Mouse (Mus musculus) 416B (cell line): ENCODE data around the gene Gpc6.

Experiments
- DNase-seq: peaks from one replicate; pipeline ENCODE4 v3.0.0; 2011; ENCODE audit warnings: low read depth

Gpc6 gene

GRCm38 (mm10) chr14:117800399-117800798, 875.3 kb downstream of the Gpc6 start:
- DNase-seq = no peak

GRCm38 (mm10) chr14:117807846-117808245, 882.7 kb downstream of the Gpc6 start:
- no peak for DNase-seq

- no peak for DNase-seq
Observed at GRCm38 (mm10) chr14:117808326-117808725, 883.2 kb downstream of the Gpc6 start.

GRCm38 (mm10) chr14:117810321-117811270, 885.5 kb downstream of the Gpc6 start:
- no peak for DNase-seq

GRCm38 (mm10) chr14:117813473-117813872, 888.4 kb downstream of the Gpc6 start:
- DNase-seq = no peak

GRCm38 (mm10) chr14:117816008-117816407, 890.9 kb downstream of the Gpc6 start:
- DNase-seq = no peak

- no peak for DNase-seq
Observed at GRCm38 (mm10) chr14:117816706-117817105, 891.6 kb downstream of the Gpc6 start.

- no peak for DNase-seq
Observed at GRCm38 (mm10) chr14:117817196-117817595, 892.1 kb downstream of the Gpc6 start.

- no peak for DNase-seq
Observed at GRCm38 (mm10) chr14:117824491-117824890, 899.4 kb downstream of the Gpc6 start.

GRCm38 (mm10) chr14:117826294-117827046, 901.4 kb downstream of the Gpc6 start:
- no peak for DNase-seq

- DNase-seq = no peak
Observed at GRCm38 (mm10) chr14:117831267-117831666, 906.2 kb downstream of the Gpc6 start.

- no peak for DNase-seq
Observed at GRCm38 (mm10) chr14:117831731-117832130, 906.6 kb downstream of the Gpc6 start.

- DNase-seq = no peak
Observed at GRCm38 (mm10) chr14:117835506-117835905, 910.4 kb downstream of the Gpc6 start.

GRCm38 (mm10) chr14:117837021-117837420, 911.9 kb downstream of the Gpc6 start:
- DNase-seq = no peak

- no peak for DNase-seq
Observed at GRCm38 (mm10) chr14:117837715-117838114, 912.6 kb downstream of the Gpc6 start.

GRCm38 (mm10) chr14:117841211-117841610, 916.1 kb downstream of the Gpc6 start:
- DNase-seq = no peak

GRCm38 (mm10) chr14:117841797-117842553, 916.9 kb downstream of the Gpc6 start:
- DNase-seq = no peak

GRCm38 (mm10) chr14:117849591-117850505, 924.7 kb downstream of the Gpc6 start:
- DNase-seq = no peak

- no peak for DNase-seq
Observed at GRCm38 (mm10) chr14:117852266-117852665, 927.2 kb downstream of the Gpc6 start.

GRCm38 (mm10) chr14:117852842-117853241, 927.7 kb downstream of the Gpc6 start:
- no peak for DNase-seq

- DNase-seq = no peak
Observed at GRCm38 (mm10) chr14:117854498-117854897, 929.4 kb downstream of the Gpc6 start.
